Mouse (Mus musculus) forebrain, embryonic 14.5 days (tissue): Measurements from ENCODE around the gene Arap1. TPM values are rescaled to one million over a fixed set of nuclear protein-coding genes. Genes with fewer than 3 reads are reported as not detected.

ENCODE experiments used
- ATAC-seq: fragments of 200-750 bp; cut with Nextera tagmentation; 2 replicates; pipeline ENCODE4 v1.8.0; 2017; ENCODE audit warnings: mild to moderate bottlenecking, moderate library complexity
- DNase-seq: peaks from one replicate; pipeline ENCODE4 v3.0.0-alpha.2; 2015; ENCODE audit warnings: low spot score
- H3K27ac ChIP-seq: fragments of 300-500 bp; sonication (generic); 2 replicates; pipeline ENCODE4 v1.5.1; 2014; ENCODE audit warnings: low read depth, mild to moderate bottlenecking, control low read depth, low read length, moderate library complexity
- H3K27me3 ChIP-seq: fragments of 300-500 bp; sonication (generic); replicated peaks from 2 replicates; pipeline ENCODE4 v1.6.1; 2014; ENCODE audit warnings: low read length, control low read depth, mixed read lengths; ENCODE audit not compliant: control insufficient read depth, insufficient read depth
- H3K36me3 ChIP-seq: fragments of 300-500 bp; sonication (generic); 2 replicates; pipeline ENCODE4 v1.6.1; 2014; ENCODE audit warnings: low read length, control low read depth; ENCODE audit not compliant: control insufficient read depth, insufficient read depth
- H3K4me1 ChIP-seq: fragments of 300-500 bp; sonication (generic); 2 replicates; pipeline ENCODE4 v1.6.1; 2014; ENCODE audit warnings: antibody characterized with exemption, low read length, control low read depth; ENCODE audit not compliant: control insufficient read depth, insufficient read depth
- H3K4me2 ChIP-seq: fragments of 300-500 bp; sonication (generic); 2 replicates; pipeline ENCODE4 v1.6.1; 2014; ENCODE audit warnings: mild to moderate bottlenecking, control low read depth, low read length
- H3K4me3 ChIP-seq: fragments of 300-500 bp; sonication (generic); 2 replicates; pipeline ENCODE4 v1.5.1; 2014; ENCODE audit warnings: low read depth, low read length, control low read depth
- H3K9ac ChIP-seq: fragments of 300-500 bp; sonication (generic); 2 replicates; pipeline ENCODE4 v1.6.1; 2014; ENCODE audit warnings: mild to moderate bottlenecking, low read length, control low read depth, moderate library complexity
- H3K9me3 ChIP-seq: fragments of 300-500 bp; sonication (generic); replicated peaks from 2 replicates; pipeline ENCODE4 v1.6.1; 2016; ENCODE audit warnings: low read length, control low read depth, mixed read lengths; ENCODE audit not compliant: control insufficient read depth
- WGBS: fragments of 180-500 bp; shearing (Covaris S2); extraction: QIAGEN DNeasy Blood & Tissue Kit; methylation state at CpG from one replicate; pipeline ENCODE4 v1.1.7; 2014; 5-methylcytosine and 5-hydroxymethylcytosine counted together
- polyA plus RNA-seq: library from polyadenylated mRNA; unstranded; fragments of >200 nt; fragmentation: Nextera tagmentation; extraction: Ambion mirVana; gene quantifications from 2 replicates; pipeline ENCODE4 v1.2.1, GENCODE M21; 2014

Gene Arap1
- polyA plus RNA-seq, 1 experiment from 2014 or later, result 5.8 TPM

DNA sequence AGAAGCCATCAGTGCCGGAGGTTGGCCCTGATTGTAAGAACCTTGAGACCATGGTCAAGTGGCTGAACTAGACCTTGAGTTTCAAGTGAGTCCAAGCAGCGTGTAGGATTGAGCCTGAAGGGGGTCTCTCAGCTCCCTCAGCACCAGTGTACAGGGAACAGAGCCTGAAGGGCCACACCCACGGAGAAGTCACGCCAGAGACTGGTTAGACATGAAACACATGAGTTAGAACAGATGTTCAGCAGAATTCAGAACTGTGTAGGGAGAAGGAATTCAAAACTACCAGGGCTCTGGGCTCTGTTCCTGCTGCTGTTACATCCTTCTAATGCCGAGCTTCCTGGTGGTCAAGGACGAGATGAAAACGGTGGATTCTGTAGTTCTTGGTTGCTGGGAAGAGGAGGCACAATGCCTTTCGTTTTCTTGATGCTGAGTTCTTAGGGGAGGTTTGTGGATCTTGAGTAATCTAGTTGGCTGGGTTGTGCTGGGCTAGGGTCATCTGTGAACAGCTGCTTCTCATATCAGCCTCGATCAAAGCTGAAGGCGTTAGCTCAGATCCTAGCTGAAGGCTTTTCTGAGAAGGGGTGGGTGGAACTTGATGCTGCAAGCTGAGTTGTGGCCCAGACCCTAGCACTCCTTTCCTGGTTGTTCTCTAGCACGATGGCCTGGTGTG, 62.5 kb downstream of the Arap1 start, which contains the start of gene Gm45837:
Gene Gm45837 (plus strand): TSS at position 620 of the 670 bp plus-strand sequence.
- Histone ChIP-seq H3K4me1 (peaks cover 8% of the 10 kb centered on the region), H3K9me3 (no peaks in the 10 kb centered on the region), H3K36me3 (no peaks in the 10 kb centered on the region), H3K4me2 (no peak within 1 kb of the TSS), H3K27ac (no peak within 1 kb of the TSS), H3K4me3 (no peak within 1 kb of the TSS), H3K9ac (no peak within 1 kb of the TSS), H3K27me3 (no peaks in the 10 kb centered on the region)
- DNase-seq (no peak), ATAC-seq (no peak)
- 79% methylated on average over 11 of the region's 11 CpGs for WGBS

DNA sequence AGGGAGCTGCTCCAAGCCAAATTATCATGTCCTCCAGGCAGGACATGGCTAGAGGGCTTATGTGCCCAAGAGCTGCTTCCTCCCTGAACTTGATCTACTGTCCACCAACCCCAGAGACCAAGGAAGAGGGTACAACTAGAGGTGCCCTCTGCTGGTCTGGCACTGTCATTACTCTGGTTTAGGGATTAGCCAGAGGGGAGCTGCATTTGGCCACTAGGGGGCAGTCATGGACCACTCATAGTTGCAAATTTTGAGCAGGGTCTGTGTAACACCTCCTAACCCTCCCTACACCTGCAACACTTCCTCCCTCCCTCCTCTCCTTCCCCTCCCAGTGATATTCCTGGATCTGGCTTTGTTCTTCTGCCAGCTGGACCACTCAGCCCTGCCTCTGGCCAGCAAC, 64.9 kb downstream of the Arap1 start:
- Histone ChIP-seq H3K4me3 (no peak overlapping the region), H3K27me3 (no peaks in the 10 kb centered on the region), H3K9ac (no peak overlapping the region), H3K4me1 (peaks cover 14% of the 10 kb centered on the region), H3K36me3 (no peaks in the 10 kb centered on the region), H3K9me3 (no peaks in the 10 kb centered on the region), H3K4me2 (no peak overlapping the region), H3K27ac (no peak overlapping the region)
- DNase-seq, result peak; percentile 90
- peak; percentile 63 for ATAC-seq

- 51% methylated on average over 4 of the region's 4 CpGs for WGBS
- H3K36me3 ChIP-seq, result no peaks in the 10 kb centered on the region
- no peaks in the 10 kb centered on the region for H3K9me3 ChIP-seq
- H3K4me1 ChIP-seq, result peaks cover 18% of the 10 kb centered on the region
- H3K9ac ChIP-seq, result no peak overlapping the region
- no peak overlapping the region for H3K4me2 ChIP-seq
- ATAC-seq (no peak), DNase-seq (no peak)
- H3K27me3 ChIP-seq, result no peaks in the 10 kb centered on the region
- H3K27ac ChIP-seq, result no peak overlapping the region; the same call in 1 of the 2 replicates
- no peak overlapping the region for H3K4me3 ChIP-seq
These were observed 66.3 kb downstream of the Arap1 start for GRCm38 (mm10) chr7:101414209-101414608.

GRCm38 (mm10) chr7:101414661-101415511, 67.0 kb downstream of the Arap1 start:
- ATAC-seq (peak; percentile 60), DNase-seq (peak; percentile 66)
- no peaks in the 10 kb centered on the region for H3K9me3 ChIP-seq
- no peak overlapping the region for H3K4me2 ChIP-seq
- 0 out of 2 replicates have a peak overlapping the region, but pooled peaks have one; percentile 29 for H3K9ac ChIP-seq
- H3K36me3 ChIP-seq, result no peaks in the 10 kb centered on the region
- peak overlapping the region; percentile 65 for H3K27ac ChIP-seq
- H3K4me3 ChIP-seq, result no peak overlapping the region
- H3K4me1 ChIP-seq, result peaks cover 20% of the 10 kb centered on the region
- 31% methylated on average over 7 of the region's 7 CpGs for WGBS
- 0 out of 2 replicates have a peak, but pooled peaks cover 2% of the 10 kb centered on the region for H3K27me3 ChIP-seq

- no peak overlapping the region for H3K4me2 ChIP-seq
- ATAC-seq, result peak; percentile 54
- H3K27me3 ChIP-seq, result 0 out of 2 replicates have a peak, but pooled peaks cover 3% of the 10 kb centered on the region
- no peaks in the 10 kb centered on the region for H3K36me3 ChIP-seq
- DNase-seq, result no peak
- no peak overlapping the region for H3K4me3 ChIP-seq
- peaks cover 20% of the 10 kb centered on the region for H3K4me1 ChIP-seq
- H3K9me3 ChIP-seq, result no peaks in the 10 kb centered on the region
- no peak overlapping the region for H3K9ac ChIP-seq
- 36% methylated on average over 8 of the region's 8 CpGs for WGBS
- peak overlapping the region; percentile 65; the same call in 1 of the 2 replicates for H3K27ac ChIP-seq
These were observed 67.7 kb downstream of the Arap1 start for GRCm38 (mm10) chr7:101415512-101416100.

GRCm38 (mm10) chr7:101416391-101416790, 68.5 kb downstream of the Arap1 start:
- Histone ChIP-seq H3K27ac (peak overlapping the region; percentile 65; the same call in 1 of the 2 replicates), H3K9ac (no peak overlapping the region), H3K27me3 (0 out of 2 replicates have a peak, but pooled peaks cover 3% of the 10 kb centered on the region), H3K4me3 (no peak overlapping the region), H3K9me3 (no peaks in the 10 kb centered on the region), H3K4me1 (peaks cover 20% of the 10 kb centered on the region), H3K36me3 (no peaks in the 10 kb centered on the region), H3K4me2 (no peak overlapping the region)
- ATAC-seq (no peak), DNase-seq (no peak)
- WGBS, result 69% methylated on average over 5 of the region's 5 CpGs

DNA sequence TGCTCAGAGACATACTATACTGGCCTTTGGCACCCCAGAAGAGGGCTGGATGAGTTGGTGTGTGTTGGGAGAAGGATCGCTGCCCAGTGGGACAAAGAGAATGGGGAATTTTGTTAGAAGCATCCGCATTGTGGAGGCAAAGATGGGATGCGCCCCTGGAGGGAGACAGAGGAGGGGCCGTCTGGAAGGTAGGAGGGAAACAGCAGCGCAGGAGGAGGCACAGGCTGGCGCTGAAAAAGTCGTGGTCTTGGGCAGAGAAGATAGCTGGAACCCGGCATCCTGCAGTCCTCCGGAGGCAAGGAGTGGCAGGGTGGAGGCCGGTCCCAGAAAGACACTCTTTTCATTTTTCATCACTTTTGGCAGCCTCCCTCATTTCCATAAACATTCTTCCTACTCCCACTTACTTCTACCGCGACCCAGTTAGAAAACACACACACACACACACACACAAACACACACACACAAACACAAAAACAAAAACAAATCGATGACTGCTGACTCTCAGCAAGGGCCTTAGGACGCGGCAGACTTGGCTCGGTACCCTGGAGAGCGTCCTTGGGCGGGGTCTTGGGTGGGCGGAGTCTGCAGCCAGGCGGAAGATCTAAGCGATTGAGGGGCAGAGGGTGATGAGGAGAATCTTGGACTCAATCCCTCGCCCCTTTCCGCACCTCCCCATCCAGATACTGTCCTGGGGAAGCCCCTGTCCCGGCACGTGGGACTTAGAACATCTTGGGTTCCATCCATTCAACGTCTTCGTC, 71.3 kb downstream of the Arap1 start:
- peak overlapping the region; percentile 24 for H3K4me2 ChIP-seq
- DNase-seq (peak; percentile 41), ATAC-seq (no peak)
- 0 out of 2 replicates have a peak, but pooled peaks cover 3% of the 10 kb centered on the region for H3K27me3 ChIP-seq
- H3K9me3 ChIP-seq, result no peaks in the 10 kb centered on the region
- peak overlapping the region; percentile 21; the same call in 1 of the 2 replicates for H3K9ac ChIP-seq
- no peaks in the 10 kb centered on the region for H3K36me3 ChIP-seq
- no peak overlapping the region for H3K27ac ChIP-seq
- no peak overlapping the region for H3K4me3 ChIP-seq
- WGBS, result 4% methylated on average over 27 of the region's 27 CpGs
- H3K4me1 ChIP-seq, result peaks cover 20% of the 10 kb centered on the region

DNA sequence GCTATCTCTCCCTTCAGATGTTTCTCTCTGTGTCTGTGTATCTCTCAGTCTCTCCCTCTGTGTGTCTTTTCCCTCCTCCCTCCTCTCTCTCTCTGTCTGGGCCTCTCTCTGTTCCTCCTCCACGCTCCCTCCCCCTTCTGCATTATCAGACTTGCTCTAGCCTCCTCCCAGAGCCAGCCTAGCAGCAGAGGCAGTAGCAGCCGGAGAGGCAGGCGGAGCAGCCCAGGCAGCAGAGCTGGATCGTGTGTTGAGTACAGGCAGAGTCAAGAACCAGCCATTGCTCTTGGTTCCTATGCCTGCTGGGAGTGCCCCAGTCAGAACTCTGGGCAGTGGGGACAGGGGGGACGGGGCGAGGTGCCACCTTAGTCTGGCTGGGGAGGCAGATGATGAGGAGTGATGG, 73.7 kb downstream of the Arap1 start, which contains the start of gene Pde2a:
Gene Pde2a (plus strand): TSS at position 163 of the 400 bp plus-strand sequence.
- Histone ChIP-seq H3K4me3 (peak within 1 kb of the TSS; percentile 28), H3K36me3 (no peaks in the 10 kb centered on the region), H3K9ac (peak within 1 kb of the TSS; percentile 45), H3K27me3 (0 out of 2 replicates have a peak, but pooled peaks cover 3% of the 10 kb centered on the region), H3K4me2 (peak within 1 kb of the TSS; percentile 46), H3K4me1 (peaks cover 9% of the 10 kb centered on the region; the same call in 1 of the 2 replicates), H3K9me3 (no peaks in the 10 kb centered on the region), H3K27ac (peak within 1 kb of the TSS; percentile 68)
- WGBS, result 4% methylated on average over 6 of the region's 6 CpGs
- peak; percentile 80 for DNase-seq
- ATAC-seq, result peak; percentile 77
